Mouse (Mus musculus) neutrophil, adult 5-6 weeks (primary cell): ENCODE measurements around the gene Olfr1412. TPM values are rescaled to one million over a fixed set of nuclear protein-coding genes. Genes with fewer than 3 reads are reported as not detected.

Source experiments
- ATAC-seq: fragments of 151-379, 151-347 bp; 2 replicates; pipeline ENCODE4 v1.8.0; 2017; ENCODE audit warnings: mild to moderate bottlenecking, moderate TSS enrichment; ENCODE audit not compliant: insufficient number of reproducible peaks, poor library complexity, low FRiP score, severe bottlenecking; ENCODE audit errors: extremely low read depth
- total RNA-seq: library from RNA; stranded (forward); fragments of 200-1000 nt; gene quantifications from 2 replicates; pipeline ENCODE4 v1.2.3, GENCODE M21; 2017

The Olfr1412 gene
- total RNA-seq, 1 experiment from 2014 or later: not detected

DNA sequence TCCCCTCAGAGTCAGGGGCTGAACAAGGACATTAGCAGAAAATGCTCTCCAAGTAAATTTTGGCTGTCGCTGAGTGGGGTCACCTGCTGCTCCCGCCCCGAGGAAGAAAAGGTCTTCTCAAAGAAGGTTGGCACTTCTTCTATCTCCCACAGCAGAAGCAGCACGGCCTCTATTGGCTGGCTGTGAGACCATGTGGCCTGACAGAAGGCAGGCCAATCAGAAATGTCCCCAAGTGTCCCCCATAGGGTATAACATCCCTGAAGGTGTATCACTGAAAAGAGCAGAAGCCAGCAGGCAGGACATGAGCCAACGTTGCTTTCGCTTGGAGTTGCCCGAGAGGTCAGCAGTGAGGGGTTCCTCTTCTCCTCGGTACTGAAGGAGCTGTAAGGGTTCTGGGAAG is 50.4 kb downstream of the Olfr1412 start:
- no peak for ATAC-seq

DNA sequence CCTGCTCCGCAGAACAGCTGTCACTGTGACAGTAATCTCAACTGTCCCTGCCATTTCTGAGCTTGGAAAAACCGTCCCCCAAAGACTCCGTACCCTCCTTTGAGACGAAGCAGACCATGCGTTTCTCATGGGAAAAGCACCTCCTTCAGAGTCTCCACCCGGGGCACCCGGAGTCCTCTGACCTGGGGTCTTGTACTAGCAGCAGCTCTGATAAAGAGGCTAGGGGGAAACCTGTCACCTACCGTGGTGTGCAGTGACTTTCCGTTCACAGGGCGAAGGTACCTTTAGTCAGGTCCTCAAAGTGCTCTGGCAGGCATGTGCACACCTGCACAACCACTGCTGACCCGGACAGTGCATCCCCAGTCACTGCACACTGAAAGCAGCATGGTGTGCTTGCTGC is 51.1 kb downstream of the Olfr1412 start:
- ATAC-seq: no peak

DNA sequence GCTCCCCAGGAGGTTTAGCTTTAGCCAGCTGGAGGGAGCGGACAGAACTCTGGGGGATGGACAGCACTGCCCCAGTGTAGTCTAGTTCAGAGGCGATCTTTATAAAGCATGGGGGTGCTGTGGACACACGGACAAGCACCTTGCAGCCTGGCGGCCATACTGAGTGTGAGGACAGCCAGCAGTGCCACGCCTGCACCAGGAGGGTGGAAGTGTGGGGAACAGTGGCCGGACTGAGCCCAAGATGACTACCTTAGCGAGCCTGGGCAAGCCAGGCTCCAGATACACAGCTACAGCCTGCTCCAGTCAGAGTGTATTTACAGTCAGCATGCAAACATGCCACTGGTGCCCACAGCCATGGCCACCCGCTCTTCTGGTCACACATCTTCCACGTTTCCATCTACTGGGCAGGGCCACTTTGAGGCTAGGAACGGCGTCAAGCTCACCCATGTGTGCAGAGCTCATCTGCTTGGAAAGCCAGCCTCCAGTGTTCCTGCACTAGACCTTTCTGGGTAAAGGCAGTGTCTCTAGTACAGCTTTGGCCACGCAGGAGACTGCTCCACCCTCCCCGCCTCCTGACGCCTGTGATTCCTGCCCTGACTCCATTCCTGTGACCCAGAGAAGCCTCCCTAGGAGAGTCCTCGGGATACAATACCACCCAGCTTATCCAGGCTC is 52.1 kb downstream of the Olfr1412 start:
- ATAC-seq: no peak

DNA sequence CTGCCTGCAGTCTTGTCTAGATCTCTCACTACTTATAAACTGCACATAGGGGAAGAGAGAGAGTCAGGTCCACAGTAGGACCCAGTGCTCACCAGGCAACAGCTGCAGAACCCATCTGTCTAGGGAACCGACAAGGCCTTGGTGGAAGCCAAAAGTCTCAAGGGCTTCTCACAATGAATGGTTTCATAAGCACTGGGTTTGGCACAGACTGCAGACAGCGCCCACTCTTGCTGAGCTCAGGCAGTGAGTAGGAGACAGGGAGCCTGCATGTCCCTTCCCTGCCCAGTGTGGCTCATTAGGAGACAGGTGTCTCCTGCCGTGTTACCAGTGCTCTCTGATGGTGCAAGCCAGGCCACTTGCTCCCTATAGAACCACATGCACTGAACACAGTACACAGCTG is 52.6 kb downstream of the Olfr1412 start:
- no peak for ATAC-seq

DNA sequence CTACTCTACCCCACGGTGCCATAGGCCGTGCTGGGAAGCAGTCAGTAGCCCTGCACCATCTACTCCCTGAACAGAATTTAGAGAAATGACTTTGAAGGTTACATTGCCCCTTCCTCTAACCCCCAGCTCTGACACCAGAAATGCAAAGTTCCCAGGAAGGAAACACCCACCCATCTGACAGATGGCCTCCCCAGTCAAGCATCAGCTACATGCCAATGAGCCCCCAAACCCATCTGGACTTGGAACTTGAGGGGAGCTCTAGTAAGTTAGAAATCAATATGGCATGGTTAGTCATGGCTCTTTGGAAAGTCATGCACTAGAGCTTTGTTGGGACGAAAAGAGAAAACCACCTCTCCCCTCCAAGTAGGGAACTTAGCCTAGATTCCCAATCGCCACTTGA is 53.2 kb downstream of the Olfr1412 start:
- ATAC-seq: no peak

DNA sequence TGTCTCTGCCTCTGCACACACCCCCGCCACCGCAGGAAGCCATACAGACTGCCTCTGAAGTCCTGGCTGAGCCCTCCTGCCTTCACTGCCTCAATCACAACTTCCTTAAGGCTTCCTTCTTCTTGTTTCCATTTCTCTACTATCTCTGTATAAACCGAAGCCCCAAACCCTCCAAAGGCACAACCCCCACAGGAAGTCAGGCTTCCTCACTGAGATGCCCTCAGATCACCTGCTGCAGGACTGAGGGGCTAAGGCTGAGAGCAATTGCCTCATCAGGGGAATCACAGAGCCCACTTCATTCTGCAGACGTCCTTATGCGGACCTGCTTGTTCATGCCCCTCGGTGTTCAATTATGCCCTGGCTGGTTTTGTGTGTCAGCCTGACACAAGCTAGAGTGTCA is 54.8 kb downstream of the Olfr1412 start:
- no peak for ATAC-seq

Other genes starting within 250 kb of the Olfr1412 start
- 55.4 and 71.5 TPM in 2 replicates for gene Ndufa10, start 111.9 kb upstream of the Olfr1412 start, total RNA-seq
- 0.12 TPM in 1 of 2 replicates, not detected in the other for gene Olfr1416, start 100.7 kb upstream of the Olfr1412 start, total RNA-seq
- not detected in 2 replicates for gene Olfr1415, start 89.7 kb upstream of the Olfr1412 start, total RNA-seq
- not detected in 2 replicates for gene Olfr1414, start 67.1 kb upstream of the Olfr1412 start, total RNA-seq
- gene Olfr1413, start 14.5 kb upstream of the Olfr1412 start, total RNA-seq: not detected in 2 replicates
- gene Olfr1411, start 8.6 kb downstream of the Olfr1412 start, total RNA-seq: not detected in 2 replicates
- not detected in 2 replicates for gene Olfr1410, start 20.0 kb downstream of the Olfr1412 start, total RNA-seq
- 0.12 TPM in 1 of 2 replicates, not detected in the other for gene Olfr12, start 32.0 kb downstream of the Olfr1412 start, total RNA-seq
- gene Cops9, start 56.2 kb downstream of the Olfr1412 start, total RNA-seq: 37.0 and 54.9 TPM in 2 replicates
- not detected in 2 replicates for gene Otos, start 63.1 kb downstream of the Olfr1412 start, total RNA-seq
- 2.7 and 3.0 TPM in 2 replicates for gene Gpc1, start 245.9 kb downstream of the Olfr1412 start, total RNA-seq